Mouse (Mus musculus): ENCODE results near the gene Gmeb2.

The Gmeb2 gene

GRCm38 (mm10) chr2:181287958-181288350, at the start of gene Gmeb2:
Gene Gmeb2, minus strand, starts transcription at chr2:181288035.
- peak; percentile 89 for DNase-seq (ENCODE audit: low read depth, low spot score)

- peak; percentile 24 for DNase-seq (ENCODE audit: low read depth, low spot score)
Observed at GRCm38 (mm10) chr2:181334023-181334422, 46.2 kb upstream of the Gmeb2 start.

GRCm38 (mm10) chr2:181332542-181332941, 44.7 kb upstream of the Gmeb2 start:
- DNase-seq (ENCODE audit: low read depth, low spot score): no peak

GRCm38 (mm10) chr2:181326098-181326497, 38.3 kb upstream of the Gmeb2 start:
- DNase-seq (ENCODE audit: low read depth, low spot score): no peak

GRCm38 (mm10) chr2:181322136-181322535, 34.3 kb upstream of the Gmeb2 start:
- DNase-seq (ENCODE audit: low read depth, low spot score): no peak

GRCm38 (mm10) chr2:181320103-181320499, 32.3 kb upstream of the Gmeb2 start:
- DNase-seq (ENCODE audit: low read depth, low spot score): no peak

GRCm38 (mm10) chr2:181319248-181320102, 31.6 kb upstream of the Gmeb2 start, which contains the start of gene Rtel1:
Gene Rtel1, plus strand, starts transcription at chr2:181319739.
- DNase-seq (ENCODE audit: low read depth, low spot score): peak; percentile 72

GRCm38 (mm10) chr2:181314080-181314810, 26.4 kb upstream of the Gmeb2 start, which contains the start of gene Stmn3:
Gene Stmn3, minus strand, starts transcription at chr2:181314500.
- DNase-seq (ENCODE audit: low read depth, low spot score): peak; percentile 80

- DNase-seq (ENCODE audit: low read depth, low spot score): peak; percentile 20
Observed at GRCm38 (mm10) chr2:181313344-181314079, 25.7 kb upstream of the Gmeb2 start.

GRCm38 (mm10) chr2:181313006-181313343, 25.1 kb upstream of the Gmeb2 start:
- DNase-seq (ENCODE audit: low read depth, low spot score): no peak

- DNase-seq (ENCODE audit: low read depth, low spot score): no peak
Observed at GRCm38 (mm10) chr2:181312435-181312834, 24.6 kb upstream of the Gmeb2 start.

- no peak for DNase-seq (ENCODE audit: low read depth, low spot score)
Observed at GRCm38 (mm10) chr2:181307144-181307804, 19.4 kb upstream of the Gmeb2 start.

- no peak for DNase-seq (ENCODE audit: low read depth, low spot score)
Observed at GRCm38 (mm10) chr2:181304944-181305343, 17.1 kb upstream of the Gmeb2 start.

GRCm38 (mm10) chr2:181302041-181302440, 14.2 kb upstream of the Gmeb2 start:
- DNase-seq (ENCODE audit: low read depth, low spot score): no peak

- no peak for DNase-seq (ENCODE audit: low read depth, low spot score)
Observed at GRCm38 (mm10) chr2:181290937-181291336, 3.1 kb upstream of the Gmeb2 start.

GRCm38 (mm10) chr2:181288691-181289090, 856 bp upstream of the Gmeb2 start:
- no peak for DNase-seq (ENCODE audit: low read depth, low spot score)

- DNase-seq (ENCODE audit: low read depth, low spot score): peak; percentile 34
Observed at GRCm38 (mm10) chr2:181287338-181287957, 387 bp downstream of the Gmeb2 start.

GRCm38 (mm10) chr2:181286629-181287337, 1.1 kb downstream of the Gmeb2 start:
- DNase-seq (ENCODE audit: low read depth, low spot score): no peak

GRCm38 (mm10) chr2:181279968-181280367, 7.9 kb downstream of the Gmeb2 start:
- no peak for DNase-seq (ENCODE audit: low read depth, low spot score)

- DNase-seq (ENCODE audit: low read depth, low spot score): no peak
Observed at GRCm38 (mm10) chr2:181277866-181278265, 10.0 kb downstream of the Gmeb2 start.

All from brain, embryonic 18.5 days (tissue).